9 mouse cellular contexts compared by ENCODE assay signal in the genomic region with DNA sequence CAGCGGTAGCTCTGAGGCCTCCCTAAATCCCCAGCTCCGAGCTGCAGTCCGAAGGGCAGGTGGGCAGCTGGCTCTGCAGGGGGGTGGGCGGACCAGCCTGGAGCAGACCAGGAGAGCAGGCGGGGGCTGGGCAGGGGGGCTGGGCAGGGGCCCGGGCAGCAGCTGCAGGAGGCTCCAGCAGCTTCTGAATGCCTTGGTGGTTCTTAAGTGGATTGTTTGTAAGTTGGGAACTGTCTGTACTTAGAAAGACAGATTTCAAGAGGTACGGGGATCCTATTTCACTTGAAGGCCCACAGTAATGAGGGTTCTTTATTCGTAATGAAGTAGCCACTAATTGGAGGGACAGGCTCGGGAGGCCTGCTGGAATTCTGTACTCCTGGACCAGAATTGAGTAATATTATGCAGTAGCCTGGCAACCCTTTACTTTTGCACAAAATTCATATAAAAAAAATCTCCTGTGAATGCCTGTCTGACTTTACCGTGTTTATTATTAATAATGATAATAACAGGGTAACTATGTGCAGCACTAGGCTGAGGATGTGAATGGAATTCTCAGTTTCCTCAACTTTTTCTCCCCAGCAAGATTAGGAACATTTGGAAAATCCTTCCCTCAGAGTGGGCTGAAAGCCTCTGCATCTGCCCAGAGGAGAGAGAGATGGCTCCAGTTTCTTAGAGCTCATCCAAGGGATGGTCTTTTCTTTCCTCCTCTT.
A peak's percentile ranks its signal among the peaks of the same experiment; 100 is the strongest.
DNase-seq lines count a peak whose midpoint lies in the region; ATAC-seq and TF ChIP-seq lines count a peak whose summit lies in the region.
"Had no signal": no experiment of that assay in that cellular context is flagged by ENCODE, and none has a peak within 500 bp of the region (broad histone marks: within the 10 kb centered on the region; RNA-seq: fewer than 3 reads in every experiment).

No protein-coding gene starts in this region.

- H3K9me3 ChIP-seq in embryonic facial prominence, embryonic 12.5 days: no peaks in the 10 kb centered on the region
- no peaks in the 10 kb centered on the region for H3K9me3 ChIP-seq in hindbrain, embryonic 13.5 days
- H3K9me3 ChIP-seq in neural tube, embryonic 11.5 days (ENCODE audit: control insufficient read depth, low read length): no peaks in the 10 kb centered on the region
- H3K9me3 ChIP-seq: G1E had no signal

- ATAC-seq in embryonic facial prominence, embryonic 12.5 days (ENCODE audit: insufficient number of reproducible peaks, insufficient read depth, low FRiP score, low TSS enrichment): peak; percentile 85
- 0 out of 2 replicates have a peak, but pooled peaks have one; percentile 46 for ATAC-seq in hindbrain, embryonic 13.5 days (ENCODE audit: low FRiP score)
- peak; percentile 91 for ATAC-seq in neural tube, embryonic 11.5 days (ENCODE audit: insufficient read depth, low FRiP score, low TSS enrichment)

- no peaks in the 10 kb centered on the region for H3K36me3 ChIP-seq in embryonic facial prominence, embryonic 12.5 days
- H3K36me3 ChIP-seq in hindbrain, embryonic 13.5 days: no peaks in the 10 kb centered on the region
- no peaks in the 10 kb centered on the region for H3K36me3 ChIP-seq in neural tube, embryonic 11.5 days (ENCODE audit: control insufficient read depth, insufficient read depth, low read length)
- H3K36me3 ChIP-seq: G1E had no signal

- no peak overlapping the region for H3K9ac ChIP-seq in embryonic facial prominence, embryonic 12.5 days
- H3K9ac ChIP-seq in hindbrain, embryonic 13.5 days: no peak overlapping the region
- H3K9ac ChIP-seq in neural tube, embryonic 11.5 days (ENCODE audit: low read length): no peak overlapping the region

- H3K4me3 ChIP-seq in left cerebral cortex, adult 2 months: no peak overlapping the region
- H3K4me3 ChIP-seq in embryonic facial prominence, embryonic 12.5 days: no peak overlapping the region
- H3K4me3 ChIP-seq in hindbrain, embryonic 13.5 days: no peak overlapping the region
- H3K4me3 ChIP-seq in neural tube, embryonic 11.5 days (ENCODE audit: low read depth, low read length): no peak overlapping the region

- 7% methylated on average over 10 of the region's 10 CpGs for WGBS in embryonic facial prominence, embryonic 12.5 days
- 12% methylated on average over 10 of the region's 10 CpGs for WGBS in hindbrain, embryonic 13.5 days
- WGBS in neural tube, embryonic 11.5 days: 16% methylated on average over 10 of the region's 10 CpGs

- peaks cover 15% of the 10 kb centered on the region; the same call in 1 of the 2 replicates for H3K4me1 ChIP-seq in embryonic facial prominence, embryonic 12.5 days
- peaks cover 13% of the 10 kb centered on the region; the same call in 1 of the 2 replicates for H3K4me1 ChIP-seq in hindbrain, embryonic 13.5 days (replicated peaks)
- H3K4me1 ChIP-seq in neural tube, embryonic 11.5 days (ENCODE audit: control insufficient read depth, insufficient read depth, low read length): peaks cover 4% of the 10 kb centered on the region; the same call in 1 of the 2 replicates

- intact Hi-C loops in left cerebral cortex, adult 2 months (cut with DNase I): loop anchor here (5.0 kb wide), 1 partner anchor 182 kb away; no protein-coding TSS in a partner anchor
- intact Hi-C loops in left cerebral cortex, postnatal 14 days (cut with DNase I): no loop called here

- H3K27me3 ChIP-seq in embryonic facial prominence, embryonic 12.5 days: no peaks in the 10 kb centered on the region
- H3K27me3 ChIP-seq in hindbrain, embryonic 13.5 days: no peaks in the 10 kb centered on the region
- H3K27me3 ChIP-seq in neural tube, embryonic 11.5 days (ENCODE audit: control insufficient read depth, insufficient read depth, low read length): no peaks in the 10 kb centered on the region

- H3K27ac ChIP-seq in left cerebral cortex, adult 2 months: peak overlapping the region; percentile 68
- H3K27ac ChIP-seq in embryonic facial prominence, embryonic 12.5 days: peak overlapping the region; percentile 84
- H3K27ac ChIP-seq in hindbrain, embryonic 13.5 days: no peak overlapping the region; the same call in 1 of the 2 replicates
- H3K27ac ChIP-seq in neural tube, embryonic 11.5 days (ENCODE audit: low read depth, low read length): 0 out of 2 replicates have a peak overlapping the region, but pooled peaks have one; percentile 20

- DNase-seq in left cerebral cortex, adult 2 months (ENCODE audit: extremely low spot score in 1 of 2, low spot score in 2 of 2): no peak
- no peak for DNase-seq in left cerebral cortex, postnatal 14 days (ENCODE audit: low spot score in 2 of 2)
- peak; percentile 35 for DNase-seq in neural tube, embryonic 11.5 days (ENCODE audit: low spot score)
- no peak for DNase-seq in urinary bladder, postnatal 10 days (ENCODE audit: low spot score)
- no peak for DNase-seq in gastrocnemius, postnatal 10 days
- DNase-seq in spleen, postnatal 36 days (ENCODE audit: low spot score in 2 of 2): no peak

- no peak for TF ChIP-seq CTCF in left cerebral cortex, adult 2 months (IDR thresholded peaks at IDR 0.05)

- no peak overlapping the region for H3K4me2 ChIP-seq in embryonic facial prominence, embryonic 12.5 days (replicated peaks)
- no peak overlapping the region for H3K4me2 ChIP-seq in hindbrain, embryonic 13.5 days
- 0 out of 2 replicates have a peak overlapping the region, but pooled peaks have one; percentile 12 for H3K4me2 ChIP-seq in neural tube, embryonic 11.5 days (ENCODE audit: low read depth)
